Mouse (Mus musculus) kidney, adult 8-10 months (tissue): Measurements from ENCODE around the gene Usp29.
"Not testable (repeated sequence)": the region's sequence is repeated elsewhere in the genome, so short reads cannot be mapped to it uniquely, and the experiment has no call there.

Experiments
- DNase-seq, 2 experiments: peaks; one replicate each; pipeline ENCODE4 v3.0.0; 2022

Gene Usp29

DNA sequence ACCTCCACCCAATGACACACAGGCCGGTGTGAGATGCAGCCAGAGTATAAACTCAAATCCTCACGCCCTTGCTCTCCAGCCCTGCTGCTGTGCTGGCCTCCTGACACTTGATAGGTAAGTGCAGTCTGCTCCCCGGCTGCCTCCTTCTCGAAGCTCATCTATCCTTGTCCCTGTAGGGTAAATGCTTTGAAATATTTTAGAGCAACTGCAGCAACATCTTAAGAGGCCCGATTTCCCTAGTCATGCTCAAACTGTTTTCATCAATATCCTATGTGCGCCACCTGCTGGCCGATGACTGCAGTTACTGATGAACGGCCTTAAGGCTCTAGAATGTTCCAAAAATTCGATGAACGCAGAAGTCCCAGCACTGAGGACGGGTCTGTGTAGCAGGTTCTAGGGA lies 206.7 kb downstream of the Usp29 start:
- DNase-seq = peak; percentile 23 to 61

DNA sequence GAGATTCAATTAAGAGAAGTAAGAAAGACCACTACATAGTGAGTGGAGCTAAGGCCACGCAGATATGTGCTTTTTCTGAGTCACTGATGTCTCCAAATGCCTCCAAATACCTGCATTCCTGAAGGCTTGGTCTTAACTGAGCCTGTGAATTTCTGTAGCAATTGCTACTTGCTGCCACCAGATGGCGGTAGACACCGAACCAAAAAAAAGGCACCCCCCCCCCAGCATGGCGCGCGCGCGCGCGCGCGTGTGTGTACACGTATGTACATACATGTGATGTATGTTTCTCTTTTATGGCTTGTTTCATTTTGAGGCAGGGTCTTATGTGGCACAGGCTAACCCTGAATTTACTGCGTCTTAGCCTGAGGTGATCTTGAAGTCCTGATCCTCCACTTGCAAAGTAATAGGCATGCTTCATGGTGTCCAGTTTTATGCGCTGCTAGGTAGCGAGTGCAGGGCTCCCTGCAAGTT lies 210.4 kb downstream of the Usp29 start:
- no peak for DNase-seq

DNA sequence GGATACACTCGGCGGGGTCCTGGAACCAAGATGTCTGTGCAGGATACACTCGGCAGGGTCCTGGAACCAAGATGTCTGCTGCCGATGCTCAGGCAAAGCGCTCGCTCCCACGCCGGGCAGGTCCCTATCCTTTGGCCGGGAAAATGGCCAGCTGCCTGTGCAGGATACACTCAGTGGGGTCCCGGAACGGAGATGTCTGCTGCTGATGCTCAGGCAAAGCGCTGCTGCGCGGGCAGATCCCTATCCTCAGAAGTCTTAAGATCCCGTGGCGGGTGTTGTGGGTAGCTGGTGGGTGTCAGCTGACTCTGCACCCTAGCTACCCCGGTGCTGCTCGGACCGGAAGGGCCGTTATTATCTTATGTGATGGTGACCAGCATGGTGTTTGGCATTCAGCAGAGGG lies 217.7 kb downstream of the Usp29 start:
- DNase-seq = not testable (repeated sequence)

DNA sequence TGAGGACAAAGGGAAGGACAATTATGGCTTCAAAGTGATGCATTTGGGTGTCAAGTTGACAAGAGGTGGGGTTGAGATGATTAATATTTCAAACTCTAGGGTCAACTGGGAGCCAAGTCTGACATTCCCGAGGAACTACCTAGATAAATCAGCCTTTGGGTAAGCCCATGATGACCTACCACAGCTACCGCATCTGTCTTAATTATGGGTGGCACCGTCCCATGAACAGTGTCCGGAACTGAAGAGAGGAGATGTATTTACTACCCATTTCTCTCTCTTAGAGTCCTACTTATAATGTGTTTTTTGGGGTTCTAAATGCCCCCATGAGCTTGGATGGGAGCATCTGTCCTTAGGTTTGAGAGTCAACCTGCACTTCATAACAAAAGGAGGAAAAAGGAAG lies 226.2 kb downstream of the Usp29 start:
- DNase-seq = no peak

DNA sequence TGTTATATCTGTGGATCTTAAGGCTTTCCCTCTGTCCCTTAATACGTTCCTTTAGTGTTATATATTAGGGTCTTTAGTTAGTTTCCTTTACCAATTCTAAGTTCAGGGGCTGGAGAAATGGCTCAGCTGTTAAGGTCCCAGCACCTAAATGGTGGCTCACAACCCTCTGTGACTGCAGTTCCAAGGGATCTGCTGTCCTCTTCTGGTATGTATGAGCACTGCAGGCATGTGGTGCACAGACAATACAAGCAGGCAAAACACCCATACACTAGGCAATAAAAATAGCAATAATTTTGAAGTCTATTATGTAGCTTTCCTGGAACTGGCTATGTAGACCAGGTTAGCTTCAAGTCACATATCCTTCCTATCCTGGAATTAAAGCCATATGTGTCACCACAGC lies 228.2 kb downstream of the Usp29 start:
- DNase-seq = no peak

DNA sequence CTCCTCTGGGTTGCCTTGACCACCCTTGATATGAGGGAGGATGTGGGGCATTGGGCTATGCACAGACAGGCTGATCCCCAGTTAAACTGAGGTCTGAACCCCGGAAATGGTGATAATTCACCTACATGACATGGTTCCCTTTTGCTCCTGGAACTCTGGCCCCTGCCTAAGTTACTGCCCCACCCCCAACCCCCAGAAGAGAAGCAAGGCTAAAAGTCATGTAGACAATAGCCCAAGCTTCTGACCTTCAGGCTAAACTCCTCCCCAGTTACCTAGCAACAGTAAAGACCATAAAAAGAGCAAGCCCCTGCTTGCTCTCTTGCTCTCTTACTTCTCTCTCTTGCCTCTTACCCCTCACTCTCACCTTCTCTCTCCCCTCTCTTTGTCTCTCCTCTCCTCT lies 243.2 kb downstream of the Usp29 start:
- no peak for DNase-seq

DNA sequence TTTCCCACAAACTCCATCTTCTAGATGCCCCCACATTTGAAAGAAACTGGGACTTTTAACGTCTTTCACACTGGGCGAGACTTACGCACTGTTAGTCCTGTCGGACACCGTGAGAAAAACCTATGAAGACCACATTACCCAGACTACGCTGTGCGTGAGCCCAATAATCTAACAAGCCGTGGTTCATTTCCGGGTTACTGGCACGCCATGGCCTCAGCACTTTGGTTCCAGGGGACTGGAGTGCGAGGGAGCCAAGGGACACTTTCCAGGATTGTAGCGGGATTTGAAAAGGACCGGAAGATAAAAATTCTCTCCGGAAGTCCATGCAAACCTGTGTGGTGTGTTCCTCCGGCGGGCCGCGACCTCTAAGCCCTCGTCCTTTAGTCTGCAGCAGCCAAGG lies 246.5 kb downstream of the Usp29 start:
- DNase-seq = no peak

DNA sequence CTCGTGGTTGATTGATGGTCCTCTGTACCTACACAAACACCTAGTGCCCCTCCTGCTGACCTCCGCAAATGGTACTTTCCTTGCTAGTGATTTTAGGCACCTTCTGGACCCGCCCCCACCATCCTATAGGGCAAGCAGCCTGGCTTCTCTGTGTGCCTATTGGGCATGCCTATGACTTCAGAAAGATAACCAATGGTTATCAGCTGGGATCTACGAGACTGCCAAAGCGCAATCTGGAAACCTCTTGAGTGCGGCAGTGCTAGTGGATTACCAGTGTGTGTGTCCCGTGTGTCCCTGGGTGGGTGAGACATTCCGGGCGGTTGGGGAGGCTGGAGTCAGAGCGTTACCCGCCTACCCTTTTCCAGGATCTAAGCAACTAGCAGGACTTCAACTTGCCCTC lies 264.9 kb downstream of the Usp29 start, which contains the start of gene Aurkc:
TSS of gene Aurkc (plus strand) at position 50 of the 400 bp plus-strand sequence.
- DNase-seq = not testable (repeated sequence)

DNA sequence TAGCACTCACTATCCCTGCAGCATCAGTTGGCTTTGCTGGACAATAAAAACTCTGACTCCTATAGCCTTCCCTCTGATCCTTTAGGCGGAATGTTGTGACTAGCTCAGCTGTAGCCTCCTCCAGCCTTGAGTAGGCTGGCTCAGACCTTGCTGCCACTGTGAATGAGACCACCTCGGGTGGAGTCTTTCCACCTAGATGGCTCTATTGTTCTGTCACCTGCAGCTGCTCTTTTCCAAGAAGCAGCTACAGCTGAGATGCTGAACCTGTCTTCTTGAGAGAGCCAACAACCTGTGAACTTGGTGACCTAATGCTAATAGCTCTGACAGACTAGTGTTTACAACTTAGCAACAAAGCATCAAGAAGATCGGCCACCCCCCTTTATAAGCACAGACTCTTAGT lies 268.5 kb downstream of the Usp29 start:
- DNase-seq = not testable (repeated sequence)

DNA sequence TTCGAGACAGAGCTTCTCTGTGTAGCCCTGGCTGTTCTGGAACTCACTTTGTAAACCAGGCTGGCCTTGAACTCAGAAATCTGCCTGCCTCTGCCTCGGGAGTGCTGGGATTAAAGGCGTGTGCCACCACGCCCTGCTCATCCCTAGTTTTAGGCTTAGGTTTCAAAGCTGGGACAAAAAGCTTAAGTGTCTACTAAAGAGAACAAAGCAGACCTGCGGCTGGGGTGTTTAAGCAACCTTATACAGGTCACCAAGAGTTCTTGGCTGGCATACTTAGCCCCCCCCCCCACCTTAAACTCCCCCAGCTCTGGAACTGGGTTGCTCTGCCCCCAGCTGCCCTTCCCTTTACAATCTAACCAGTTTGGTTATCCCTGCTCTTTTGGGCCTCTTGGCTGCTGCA lies 275.1 kb downstream of the Usp29 start:
- DNase-seq = not testable (repeated sequence)
